Mouse (Mus musculus) lung, postnatal 36 days (tissue): ENCODE results near the gene Zfp341.

ENCODE experiments used
- DNase-seq: peaks from one replicate; pipeline ENCODE4 v3.0.0; 2022; ENCODE audit warnings: mixed read lengths

Gene Zfp341

DNA sequence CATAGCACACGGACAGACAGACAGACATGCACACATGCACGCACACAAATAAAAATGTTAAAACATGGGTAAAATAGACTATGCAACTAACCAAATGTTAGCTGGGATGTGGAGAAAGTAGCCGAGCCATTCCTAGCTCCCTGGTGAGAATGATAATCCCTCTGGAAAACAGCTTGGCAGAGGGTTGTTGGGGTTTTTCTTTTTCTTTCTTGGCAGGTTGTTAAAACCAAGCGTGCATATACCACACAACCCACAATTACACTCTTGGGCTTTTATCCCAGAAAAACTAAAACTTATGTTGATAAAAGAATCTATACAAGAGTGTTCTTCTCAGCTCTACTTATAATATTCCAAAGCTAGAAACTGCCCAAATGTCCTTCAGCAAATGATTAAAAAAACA lies 24.0 kb upstream of the Zfp341 start:
- DNase-seq = no peak

DNA sequence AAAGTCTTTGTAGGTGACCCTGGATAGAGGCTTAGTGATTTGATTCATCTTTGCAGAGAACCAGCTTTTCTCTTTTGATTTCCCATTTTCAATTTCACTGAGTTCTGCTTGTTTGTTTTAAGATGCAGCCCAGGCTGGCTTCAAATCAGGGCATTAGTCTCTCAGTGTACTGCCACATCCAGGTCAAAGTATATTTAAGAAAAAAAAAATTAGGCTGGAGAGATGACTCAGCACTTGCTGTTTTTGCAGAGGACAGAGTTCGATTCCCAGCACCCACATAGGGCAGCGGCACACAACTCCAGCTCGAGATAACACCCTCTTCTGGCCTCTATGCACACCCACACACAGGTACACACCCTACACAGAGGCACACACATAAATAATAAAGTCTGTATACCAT lies 21.9 kb upstream of the Zfp341 start:
- no peak for DNase-seq

DNA sequence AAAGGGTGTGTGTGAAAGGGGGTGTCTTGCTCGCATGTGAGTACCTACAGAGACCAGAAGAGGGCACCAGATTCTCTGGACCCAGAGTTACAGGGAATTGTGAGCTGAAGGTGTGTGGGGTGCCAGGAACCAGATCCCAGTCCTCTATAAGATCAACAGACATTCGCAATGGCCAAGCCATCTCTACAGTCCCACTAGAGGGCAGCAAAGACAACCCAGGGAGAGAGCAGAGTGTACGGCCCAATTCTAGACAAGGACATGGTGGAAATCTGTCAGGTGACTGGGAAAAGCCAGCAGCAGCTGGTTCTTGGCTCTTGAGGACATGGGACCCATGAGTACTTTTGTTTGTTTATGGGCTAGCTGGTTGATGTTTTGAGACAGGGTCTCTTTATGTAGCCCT lies 20.1 kb upstream of the Zfp341 start:
- DNase-seq = peak; percentile 81

DNA sequence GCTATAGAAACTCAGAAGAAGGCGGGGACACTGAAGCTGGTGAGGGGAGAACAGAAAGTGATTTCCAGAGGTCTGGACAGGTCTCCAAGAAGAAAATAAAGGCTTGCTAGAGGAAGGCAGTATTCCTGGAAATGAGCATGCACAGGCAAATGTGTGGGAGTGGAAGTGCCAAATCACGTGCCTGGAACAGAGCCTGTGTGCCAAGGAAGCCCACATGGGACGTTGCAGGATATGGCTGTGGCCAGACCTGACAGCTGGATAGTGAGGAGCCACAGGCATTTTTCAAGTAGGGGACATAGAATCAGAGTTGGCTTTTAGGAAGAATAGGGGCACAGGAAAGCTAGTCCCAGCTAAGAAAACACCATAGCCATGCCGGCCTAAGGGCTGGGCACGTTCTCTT lies 17.3 kb upstream of the Zfp341 start:
- DNase-seq = no peak

DNA sequence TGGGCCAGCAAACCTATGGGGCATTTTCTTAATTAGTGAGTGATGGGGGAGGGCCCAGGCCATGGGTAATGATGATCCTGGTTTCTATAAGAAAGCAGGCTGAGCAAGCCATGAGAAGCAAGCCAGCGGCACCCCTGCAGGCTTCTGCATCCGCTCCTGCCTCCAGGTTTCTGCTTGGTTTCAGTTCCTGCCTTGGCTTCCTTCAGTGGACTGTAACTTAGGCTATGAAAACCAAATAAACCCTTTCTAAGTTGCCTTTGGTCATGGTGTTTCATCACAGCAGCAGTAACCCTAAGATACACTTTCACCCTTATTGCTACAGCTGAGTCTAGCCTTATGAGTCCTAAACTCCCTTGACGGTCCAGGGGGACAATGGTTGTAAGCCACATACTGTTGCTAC lies 15.7 kb upstream of the Zfp341 start:
- no peak for DNase-seq

DNA sequence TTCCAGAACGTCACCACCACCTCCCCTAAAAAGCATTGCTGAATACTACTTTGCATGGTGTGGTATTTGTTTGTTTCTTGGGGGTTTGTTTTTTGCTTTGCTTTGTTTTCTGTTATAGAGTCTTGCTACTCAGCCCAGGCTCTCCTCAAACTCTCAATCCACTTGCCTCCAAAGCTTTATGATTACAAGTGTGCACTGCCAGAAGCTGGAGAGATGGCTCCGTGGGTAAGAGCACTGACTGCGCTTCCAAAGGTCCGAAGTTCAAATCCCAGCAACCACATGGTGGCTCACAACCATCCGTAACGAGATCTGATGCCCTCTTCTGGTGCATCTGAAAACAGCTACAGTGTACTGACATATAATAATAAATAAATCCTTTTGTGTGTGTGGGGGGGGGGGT lies 12.5 kb upstream of the Zfp341 start:
- no peak for DNase-seq

DNA sequence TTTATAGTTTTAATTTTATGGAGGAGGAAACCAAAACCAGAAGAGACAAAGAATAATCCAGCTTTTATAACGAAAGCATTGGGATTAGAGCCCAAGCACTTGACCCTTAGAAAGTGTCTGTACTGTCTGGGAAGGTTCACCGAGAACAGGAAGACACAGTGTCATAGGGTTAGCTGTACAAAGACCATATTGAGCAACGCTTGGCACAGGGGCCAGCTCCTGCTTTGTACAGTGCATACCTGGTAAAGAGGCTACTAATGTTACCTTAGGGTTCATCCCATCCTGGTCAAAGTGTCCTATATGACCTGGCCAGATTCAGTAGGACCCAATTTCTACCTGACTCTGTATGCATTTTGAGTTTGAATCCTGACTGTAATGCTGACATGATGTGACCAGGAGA lies 11.8 kb upstream of the Zfp341 start:
- no peak for DNase-seq

DNA sequence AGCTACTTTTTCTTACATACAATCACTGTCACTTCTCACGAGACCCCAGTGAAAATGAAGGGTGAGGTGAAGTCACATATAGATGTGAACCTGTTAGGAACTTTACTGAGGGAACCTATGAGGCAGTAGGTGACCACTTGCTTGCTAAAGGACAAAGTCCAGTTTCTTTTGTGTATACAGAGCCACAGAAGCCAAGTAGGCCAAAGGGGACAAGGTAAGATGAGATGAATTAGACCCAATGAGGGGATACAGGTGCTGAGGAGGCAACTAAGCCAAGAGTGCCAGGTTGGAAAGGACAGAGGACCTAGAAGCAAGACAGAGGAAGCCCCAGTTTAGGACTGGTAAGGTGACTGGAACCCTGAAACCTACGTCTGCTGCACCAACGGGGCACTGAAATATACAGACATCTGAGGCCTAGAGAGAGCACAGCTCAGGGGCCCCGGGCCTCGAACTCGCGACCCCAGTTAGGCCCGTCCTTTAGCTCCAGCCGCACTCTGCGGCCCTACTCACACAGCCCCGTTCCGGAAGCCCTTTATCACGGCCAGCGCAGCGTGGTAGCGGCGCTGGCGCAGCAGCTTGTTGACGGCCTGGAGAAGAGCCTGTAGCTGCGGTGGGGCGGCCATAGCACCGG lies 10.0 kb upstream of the Zfp341 start:
- no peak for DNase-seq

DNA sequence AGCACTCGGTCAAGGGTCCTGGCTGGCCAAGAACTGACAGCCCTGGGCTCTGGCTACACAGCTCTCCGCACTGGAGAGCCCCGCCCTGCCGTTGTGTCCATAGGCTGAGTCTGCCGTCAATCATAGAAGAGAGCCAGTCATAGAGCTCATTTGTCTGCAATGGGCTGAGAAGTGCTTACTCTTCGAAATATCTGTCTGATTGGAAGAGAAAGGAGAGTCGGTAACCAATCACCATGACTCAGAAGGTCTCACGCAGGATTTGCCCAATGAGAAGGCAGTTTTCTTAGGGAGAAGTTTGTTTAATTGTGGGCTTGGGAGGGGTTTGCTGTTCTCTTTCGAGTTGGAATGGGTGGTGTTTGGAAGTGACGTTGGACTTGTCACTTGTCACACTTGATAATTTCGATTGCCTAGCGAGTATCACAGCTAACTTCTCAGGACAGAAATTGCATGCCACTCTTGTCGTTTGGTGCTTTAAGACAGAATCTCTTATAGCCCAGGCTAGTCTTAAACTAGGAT lies 9.4 kb upstream of the Zfp341 start, which contains the start of gene Pxmp4:
TSS of gene Pxmp4 (minus strand) at position 71 of the 516 bp plus-strand sequence.
- peak; percentile 100 for DNase-seq

DNA sequence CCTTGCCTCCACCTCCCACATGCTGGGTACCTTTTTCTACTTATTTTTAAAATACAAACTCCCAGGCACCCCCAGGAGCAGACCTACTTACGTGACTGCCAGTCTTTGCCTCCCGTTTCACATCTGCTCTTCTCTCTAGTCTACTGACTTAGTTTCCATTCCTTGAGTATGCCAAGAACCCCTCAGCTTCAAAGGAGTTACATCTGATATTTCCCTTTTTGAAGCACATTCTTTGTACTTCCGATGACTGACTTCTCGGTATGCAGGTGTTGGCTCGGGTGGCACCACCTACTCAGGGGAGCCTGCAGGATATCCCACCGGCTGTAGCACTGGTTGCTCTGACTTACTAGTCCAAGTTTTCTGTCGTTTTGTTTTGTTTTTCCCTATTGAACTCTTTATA lies 8.9 kb upstream of the Zfp341 start:
- DNase-seq = no peak

DNA sequence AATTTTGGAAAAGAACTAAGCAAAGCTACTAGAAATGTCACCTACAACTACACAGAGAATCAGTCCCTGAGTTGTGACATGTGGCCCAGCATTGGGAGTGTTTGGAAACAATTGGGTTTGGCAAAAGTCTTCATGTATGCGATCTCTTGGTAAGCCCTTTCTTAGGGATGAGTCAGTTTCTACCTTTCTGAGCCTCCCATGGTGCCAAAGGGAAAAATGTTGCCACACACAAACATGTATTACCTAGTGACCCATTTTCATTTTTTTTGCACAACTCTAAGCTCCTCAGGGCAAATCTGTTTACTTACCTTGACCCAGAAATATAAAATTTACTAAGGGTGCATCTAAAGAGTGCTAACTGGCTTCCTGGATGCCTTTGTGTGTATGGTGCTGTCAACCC lies 6.1 kb upstream of the Zfp341 start:
- no peak for DNase-seq

DNA sequence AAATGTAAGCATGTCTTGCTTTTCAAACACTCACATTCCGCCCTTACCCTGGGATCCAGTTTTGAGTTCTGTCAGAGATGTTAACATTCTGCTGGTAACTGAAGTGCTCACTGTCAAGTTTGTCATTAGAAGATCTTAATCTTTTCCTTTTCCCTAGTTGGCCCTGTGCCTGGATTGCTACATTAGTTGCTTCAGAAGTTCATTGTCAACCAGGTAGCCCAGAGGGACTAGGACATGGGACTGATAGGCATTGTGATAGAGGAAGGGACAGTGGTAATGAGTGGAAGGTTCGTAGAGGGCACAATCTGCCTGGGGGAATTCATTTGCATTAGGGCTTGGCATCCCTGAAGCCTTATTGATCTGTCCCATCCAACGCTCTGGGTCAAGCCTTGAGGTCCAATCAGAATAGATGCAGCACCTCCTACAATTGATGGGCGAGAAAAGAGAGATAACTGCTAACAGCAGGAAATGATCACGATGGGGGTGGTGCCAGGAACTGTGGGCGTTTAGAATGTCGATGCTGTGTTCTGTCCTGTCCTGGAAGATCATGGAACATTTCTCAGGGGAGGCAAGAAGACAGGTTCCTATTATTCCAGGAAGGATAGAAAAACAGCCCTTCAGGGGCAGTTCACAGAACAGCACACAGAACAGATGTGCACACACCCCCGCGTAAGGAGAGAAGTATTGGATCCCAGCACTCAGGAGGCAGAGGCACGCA lies 3.9 kb upstream of the Zfp341 start:
- DNase-seq = no peak

DNA sequence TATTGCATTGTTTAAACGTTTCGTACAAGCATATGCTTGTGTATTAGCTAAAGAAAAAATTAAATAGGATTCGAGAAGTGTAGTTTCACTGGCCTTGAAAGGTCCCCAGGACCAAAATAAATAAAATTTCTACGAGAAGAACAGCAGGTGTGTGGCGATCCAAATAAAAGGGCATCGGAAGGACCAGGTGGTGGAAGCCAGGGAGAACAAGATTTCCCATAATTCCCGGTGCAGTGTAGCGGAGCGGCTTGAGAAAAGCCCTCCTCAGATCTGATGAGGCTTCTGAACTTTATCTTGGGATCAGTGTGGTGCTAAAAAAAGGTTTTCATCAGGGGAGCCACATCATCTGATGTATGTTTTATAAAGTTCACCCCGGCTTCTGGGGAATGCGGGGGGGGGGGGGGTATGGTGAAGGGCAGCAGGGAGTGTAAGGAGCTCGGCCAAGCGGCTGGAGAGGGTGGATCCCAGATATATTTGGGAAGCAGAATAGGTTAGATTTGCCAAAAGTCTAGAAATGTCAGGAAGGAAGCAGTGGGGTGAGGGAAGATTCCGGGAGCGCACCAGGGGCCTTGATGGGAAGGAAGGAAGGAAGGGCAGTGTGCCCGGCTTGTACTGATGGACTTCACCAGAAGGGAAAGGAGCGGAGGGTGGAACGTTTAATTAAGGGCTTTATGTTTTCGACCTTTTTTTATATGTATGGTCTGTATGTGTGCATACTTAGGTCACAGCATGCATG lies 1.9 kb downstream of the Zfp341 start:
- no peak for DNase-seq

DNA sequence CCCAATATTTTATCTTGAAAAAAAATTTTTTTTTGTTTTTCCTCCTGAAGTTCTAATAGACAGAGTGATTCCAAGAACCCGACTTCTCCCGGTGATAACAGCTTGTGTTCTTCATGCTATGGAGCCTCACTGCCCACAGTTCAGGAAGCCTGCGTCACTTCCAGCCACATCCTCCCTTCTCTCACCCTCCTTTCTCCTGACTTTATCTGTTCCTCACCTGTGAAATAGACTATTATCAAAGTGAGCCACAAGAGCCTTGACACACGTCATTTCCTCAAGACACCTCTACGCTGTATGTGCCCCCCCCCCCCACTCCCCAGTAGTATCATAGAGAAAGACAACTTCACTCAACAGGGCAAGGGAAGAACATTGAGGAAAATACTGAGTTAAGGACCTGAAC lies 2.6 kb downstream of the Zfp341 start:
- DNase-seq = no peak

DNA sequence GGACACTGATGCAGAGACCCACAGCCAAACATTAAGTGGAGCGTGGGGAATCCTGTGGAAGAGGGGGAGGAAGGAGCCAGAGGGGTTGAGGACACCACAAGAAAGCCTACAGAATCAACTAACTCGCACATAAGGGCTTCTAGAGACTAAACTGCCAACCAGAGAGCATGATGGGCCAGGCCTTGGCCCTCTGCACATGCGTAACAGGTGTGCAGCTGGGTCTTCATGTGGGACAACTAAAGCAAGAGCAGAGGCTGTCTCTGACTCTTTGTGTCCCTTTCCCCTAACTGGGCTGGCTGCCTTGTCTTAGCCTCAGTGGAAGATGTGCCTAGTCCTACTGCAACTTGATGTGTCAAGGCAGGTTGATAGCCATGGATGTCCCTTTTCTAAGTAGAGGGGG lies 4.0 kb downstream of the Zfp341 start:
- DNase-seq = no peak

DNA sequence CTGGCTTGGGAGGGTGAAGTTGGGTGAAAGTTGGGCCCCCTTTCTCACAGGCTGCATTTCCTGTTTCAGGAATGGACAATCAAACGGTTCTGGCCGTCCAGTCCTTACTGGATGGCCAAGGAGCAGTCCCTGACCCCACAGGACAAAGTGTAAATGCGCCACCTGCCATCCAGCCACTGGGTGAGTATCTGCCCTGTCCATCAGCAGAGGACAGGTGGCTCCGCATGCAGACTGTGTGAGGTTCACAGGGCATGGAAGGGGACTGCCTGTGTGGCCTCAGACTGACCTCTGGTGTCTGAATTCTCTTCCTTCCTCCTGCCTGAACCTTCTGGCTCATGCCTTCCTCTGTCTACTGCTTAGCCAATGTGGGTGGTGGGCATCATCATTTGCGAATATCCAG lies 8.6 kb downstream of the Zfp341 start:
- no peak for DNase-seq

DNA sequence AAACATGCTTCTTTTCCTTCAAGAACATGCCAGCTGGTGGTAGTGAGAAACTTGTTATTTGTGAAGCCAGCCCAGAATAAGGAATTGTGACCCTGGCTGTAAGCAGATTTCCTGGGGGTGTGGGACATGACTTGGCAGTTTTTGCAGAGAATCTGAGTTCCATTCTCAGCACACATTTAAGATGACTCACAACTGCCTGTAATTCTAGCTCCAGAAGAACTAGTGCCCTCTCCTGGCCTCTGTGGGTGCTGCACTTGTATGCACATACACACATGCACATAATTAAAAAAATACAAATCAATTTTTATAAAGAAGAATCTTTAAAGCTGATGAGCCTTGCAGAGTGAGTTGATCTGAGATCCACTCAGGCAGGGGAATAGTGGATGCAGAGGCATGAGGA lies 11.0 kb downstream of the Zfp341 start:
- DNase-seq = no peak

DNA sequence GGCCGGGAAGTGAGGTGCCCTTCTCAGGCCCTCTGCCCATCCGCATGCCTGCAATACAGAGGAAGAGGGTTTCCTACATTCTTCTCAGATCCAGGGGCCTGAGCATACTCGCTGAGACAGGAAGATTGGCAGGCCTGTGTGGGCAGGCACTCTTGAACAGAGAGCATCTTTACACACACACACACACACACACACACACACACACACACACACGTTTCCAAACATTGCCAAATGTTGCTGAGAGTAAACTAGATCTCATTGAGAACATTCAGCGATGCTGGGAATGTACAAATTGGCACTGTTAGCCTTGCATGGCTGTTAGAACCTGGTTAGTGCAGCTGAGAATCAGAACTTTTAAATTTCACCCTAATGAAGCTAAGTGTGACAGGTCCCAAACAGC lies 17.4 kb downstream of the Zfp341 start:
- DNase-seq = no peak

DNA sequence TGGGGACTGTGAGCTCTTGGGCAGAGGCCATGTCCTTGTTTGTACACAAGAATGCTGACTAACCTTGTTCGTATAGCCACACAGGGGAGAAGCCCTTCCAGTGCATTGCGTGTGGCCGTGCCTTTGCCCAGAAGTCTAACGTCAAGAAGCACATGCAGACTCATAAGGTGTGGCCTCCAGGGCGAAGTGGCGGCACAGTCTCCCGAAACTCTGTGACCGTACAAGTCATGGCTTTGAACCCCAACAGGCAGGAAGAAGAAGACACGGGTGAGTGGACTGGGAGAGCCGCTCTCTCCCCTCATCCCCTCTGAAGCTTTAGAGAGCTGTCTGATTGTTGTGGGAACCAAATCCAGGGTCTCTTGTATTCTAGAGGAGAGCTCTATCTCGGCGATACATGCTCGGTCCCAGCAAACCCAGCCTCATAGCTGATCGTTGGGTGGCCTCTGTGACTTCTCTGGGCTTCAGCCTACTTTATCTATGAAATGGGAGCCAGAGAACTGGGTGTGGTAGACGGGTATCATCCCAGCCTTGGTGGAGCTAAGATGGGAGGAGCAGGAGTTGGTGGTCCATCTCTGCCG lies 19.2 kb downstream of the Zfp341 start:
- DNase-seq = no peak

DNA sequence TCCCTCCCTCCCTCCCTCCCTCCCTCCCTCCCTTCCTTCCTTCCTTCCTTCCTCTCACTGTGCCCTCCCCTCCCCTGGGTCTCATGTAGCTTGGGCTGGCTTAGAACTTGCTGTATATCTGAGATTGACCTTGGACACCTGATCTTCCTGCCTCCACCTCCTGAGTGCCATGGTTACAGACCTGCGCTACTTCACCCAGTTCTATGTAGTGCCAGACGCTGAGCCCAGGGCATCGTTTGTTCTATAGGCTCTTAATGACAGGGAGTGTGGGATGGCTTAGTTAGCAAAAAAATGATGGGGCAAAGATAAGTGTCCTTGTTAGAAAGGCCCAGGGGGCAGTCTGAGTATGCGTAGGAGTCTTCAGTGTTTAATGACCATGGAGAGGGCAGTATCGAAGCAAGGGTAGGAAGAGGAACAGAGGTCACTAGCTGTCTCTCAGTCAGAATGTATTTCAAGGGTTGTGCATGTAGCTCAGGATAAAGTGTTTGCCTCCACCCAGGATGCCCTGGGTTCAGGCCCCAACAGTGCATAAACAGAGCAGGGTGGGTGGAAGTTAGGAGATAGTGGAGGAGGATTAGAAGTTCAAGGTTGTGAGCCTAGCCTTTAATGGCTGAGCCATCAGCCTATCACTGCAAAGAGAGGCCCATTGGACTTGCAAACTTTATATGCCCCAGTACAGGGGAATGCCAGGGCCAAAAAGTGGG lies 20.1 kb downstream of the Zfp341 start:
- no peak for DNase-seq

DNA sequence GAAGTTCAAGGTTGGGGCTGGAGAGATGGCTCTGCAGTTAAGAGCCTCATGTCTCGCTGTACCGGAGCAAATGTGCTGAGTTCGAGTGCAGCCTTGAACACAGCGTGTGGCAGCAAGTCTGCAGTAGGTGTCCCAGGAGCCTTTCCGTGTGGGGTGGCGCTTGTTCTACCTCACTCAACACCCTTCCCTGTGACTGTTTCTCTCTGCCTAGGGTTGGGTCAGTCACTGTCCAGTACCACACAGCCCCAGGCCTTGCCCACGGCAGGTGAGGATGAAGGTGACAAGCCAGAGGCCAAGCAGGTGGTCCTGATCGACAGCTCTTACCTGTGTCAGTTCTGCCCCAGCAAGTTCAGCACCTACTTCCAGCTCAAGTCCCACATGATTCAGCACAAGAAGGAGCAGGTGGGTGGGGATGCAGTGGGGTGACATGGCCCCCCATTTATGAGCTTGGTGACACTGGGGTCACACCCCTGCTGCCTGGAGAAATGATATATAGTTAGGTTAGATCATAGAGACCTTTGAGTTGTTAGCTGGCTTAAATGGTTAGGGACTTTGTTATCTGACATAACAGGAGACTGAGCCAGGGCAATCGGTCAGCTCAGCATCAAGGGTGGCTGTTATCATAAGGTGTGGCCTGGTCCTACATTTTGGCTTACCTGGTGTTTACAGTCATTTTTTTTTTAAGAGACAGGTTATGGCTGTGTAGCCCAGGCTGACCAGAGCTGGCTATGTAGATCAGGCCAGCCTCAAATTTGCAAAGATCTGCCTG lies 21.0 kb downstream of the Zfp341 start:
- no peak for DNase-seq

DNA sequence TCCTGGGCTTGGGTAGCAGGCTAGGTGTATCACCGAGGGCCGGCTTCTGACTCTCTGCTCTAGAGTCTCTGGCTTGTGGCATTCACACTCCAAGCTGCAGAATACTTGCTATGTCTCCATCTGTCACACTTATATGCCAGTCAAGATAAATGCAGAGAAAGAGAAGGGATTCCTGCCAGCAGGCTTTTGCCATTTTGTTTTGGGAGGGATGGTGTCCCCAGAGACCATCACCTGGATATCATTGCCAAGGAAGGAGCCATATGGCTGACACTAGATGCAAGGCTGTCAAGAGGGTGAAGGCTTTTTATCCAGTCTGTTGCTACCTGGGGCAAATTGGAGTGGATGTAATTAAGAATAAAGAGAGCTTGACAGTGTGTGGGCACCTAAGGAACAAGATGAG lies 22.7 kb downstream of the Zfp341 start:
- no peak for DNase-seq
